Mouse (Mus musculus) C2C12 (cell line): Measurements from ENCODE around the gene Sf3a1. TPM values are rescaled to one million over a fixed set of nuclear protein-coding genes. Genes with fewer than 3 reads are reported as not detected.

Experiments used
- H3K27me3 ChIP-seq: one replicate; pipeline ENCODE4 v1.6.1; 2011; ENCODE audit not compliant: control insufficient read depth, insufficient read depth, insufficient read length
- H3K36me3 ChIP-seq: one replicate; pipeline ENCODE4 v1.6.1; 2011; ENCODE audit not compliant: control insufficient read depth, insufficient read depth
- H3K4me3 ChIP-seq: one replicate; pipeline ENCODE4 v1.5.1; 2011; ENCODE audit warnings: mild to moderate bottlenecking, control low read depth; ENCODE audit not compliant: poor library complexity, insufficient read depth, severe bottlenecking
- H3K79me2 ChIP-seq: one replicate; pipeline ENCODE4 v1.6.1; 2011; ENCODE audit not compliant: control insufficient read depth, insufficient read depth
- H3K79me3 ChIP-seq: one replicate; pipeline ENCODE4 v1.6.1; 2011; ENCODE audit warnings: low read depth, control low read depth
- H3ac ChIP-seq: one replicate; pipeline ENCODE3; 2011; ENCODE audit warnings: low read depth; ENCODE audit not compliant: control insufficient read depth, insufficient read length
- CEBPB ChIP-seq: IDR thresholded peaks from one replicate; pipeline ENCODE4 v1.6.1; 2011; ENCODE audit warnings: low read depth, mild to moderate bottlenecking, control low read depth, moderate library complexity
- CTCF ChIP-seq: IDR thresholded peaks from one replicate; pipeline ENCODE4 v1.5.1; 2011; ENCODE audit not compliant: control insufficient read depth, insufficient read depth, insufficient read length
- FOSL1 ChIP-seq: IDR thresholded peaks from one replicate; pipeline ENCODE4 v1.8.0; 2011; ENCODE audit warnings: mild to moderate bottlenecking, low read length; ENCODE audit not compliant: poor library complexity, insufficient read depth, severe bottlenecking
- MAX ChIP-seq: IDR thresholded peaks from one replicate; pipeline ENCODE4 v1.6.1; 2011; ENCODE audit warnings: mild to moderate bottlenecking, control low read depth
- MYOD1 ChIP-seq: IDR thresholded peaks from one replicate; pipeline ENCODE4 v1.6.1; 2011; ENCODE audit warnings: low read depth; ENCODE audit not compliant: control insufficient read depth, insufficient read length
- MYOG ChIP-seq: IDR thresholded peaks from one replicate; pipeline ENCODE4 v1.6.1; 2011; ENCODE audit not compliant: control insufficient read depth, insufficient read length; ENCODE audit errors: extremely low read depth
- USF1 ChIP-seq: IDR thresholded peaks from one replicate; pipeline ENCODE4 v1.6.1; 2011; ENCODE audit warnings: low read depth, mild to moderate bottlenecking, control low read depth, moderate library complexity
- polyA plus RNA-seq: library from polyadenylated mRNA; unstranded; fragments of >200 nt; fragmentation: generic; extraction: Trizol; gene quantifications from one replicate; pipeline ENCODE4 v1.2.1, GENCODE M21; 2012; ENCODE audit warnings: missing spikeins

Gene Sf3a1
- polyA plus RNA-seq, 1 experiment = 64.9 TPM

GRCm38 (mm10) chr11:4133450-4133849 lies 26.7 kb upstream of the Sf3a1 start:
- TF ChIP-seq MAX (no peak), USF1 (no peak), FOSL1 (no peak), MYOD1 (no peak), CEBPB (no peak), MYOG (no peak), CTCF (no peak)
- Histone ChIP-seq H3K36me3 (peaks cover 4% of the 10 kb centered on the region), H3K79me2 (peaks cover 16% of the 10 kb centered on the region), H3ac (no peak overlapping the region), H3K79me3 (peaks cover 4% of the 10 kb centered on the region), H3K4me3 (no peak overlapping the region), H3K27me3 (peaks cover 4% of the 10 kb centered on the region)

GRCm38 (mm10) chr11:4134400-4134799 lies 25.8 kb upstream of the Sf3a1 start:
- TF ChIP-seq FOSL1 (no peak), MYOG (no peak), CTCF (no peak), CEBPB (no peak), USF1 (no peak), MYOD1 (no peak), MAX (no peak)
- peaks cover 10% of the 10 kb centered on the region for H3K36me3 ChIP-seq

GRCm38 (mm10) chr11:4134986-4135935 lies 24.9 kb upstream of the Sf3a1 start, which contains the start of gene Rnf215:
Gene Rnf215 (plus strand): TSS chr11:4135202.
- Histone ChIP-seq H3K79me2 (peaks cover 16% of the 10 kb centered on the region), H3ac (peak within 1 kb of the TSS; percentile 67), H3K27me3 (peaks cover 4% of the 10 kb centered on the region), H3K4me3 (peak within 1 kb of the TSS; percentile 64), H3K79me3 (peaks cover 4% of the 10 kb centered on the region), H3K36me3 (peaks cover 10% of the 10 kb centered on the region)
- TF ChIP-seq CTCF = peak; percentile 69
- no peak for TF ChIP-seq FOSL1

More at GRCm38 (mm10) chr11:4134400-4134799, 25.8 kb upstream of the Sf3a1 start:
- peaks cover 4% of the 10 kb centered on the region for H3K79me3 ChIP-seq
- H3ac ChIP-seq = peak overlapping the region; percentile 61
- peak overlapping the region; percentile 64 for H3K4me3 ChIP-seq
- peaks cover 4% of the 10 kb centered on the region for H3K27me3 ChIP-seq
- peaks cover 16% of the 10 kb centered on the region for H3K79me2 ChIP-seq

- peaks cover 37% of the 10 kb centered on the region for H3K36me3 ChIP-seq
- TF ChIP-seq FOSL1 (no peak), MYOG (no peak), MYOD1 (no peak), USF1 (no peak), CTCF (no peak), CEBPB (no peak), MAX (no peak)
- no peaks in the 10 kb centered on the region for H3K27me3 ChIP-seq
- H3K4me3 ChIP-seq = no peak overlapping the region
- peaks cover 16% of the 10 kb centered on the region for H3K79me2 ChIP-seq
- H3K79me3 ChIP-seq = peaks cover 4% of the 10 kb centered on the region
- no peak overlapping the region for H3ac ChIP-seq
Observed at GRCm38 (mm10) chr11:4138964-4139363, 21.2 kb upstream of the Sf3a1 start.

- Histone ChIP-seq H3K79me2 (peaks cover 3% of the 10 kb centered on the region), H3ac (no peak overlapping the region), H3K79me3 (no peaks in the 10 kb centered on the region), H3K36me3 (peaks cover 37% of the 10 kb centered on the region), H3K4me3 (no peak overlapping the region), H3K27me3 (no peaks in the 10 kb centered on the region)
- no peak for TF ChIP-seq CEBPB
Observed at GRCm38 (mm10) chr11:4141505-4141904, 18.6 kb upstream of the Sf3a1 start.

- H3ac ChIP-seq = no peak overlapping the region
- H3K79me2 ChIP-seq = no peaks in the 10 kb centered on the region
- TF ChIP-seq MYOG (no peak), CEBPB (no peak), USF1 (no peak), MYOD1 (no peak), FOSL1 (no peak), CTCF (no peak), MAX (no peak)
- no peak overlapping the region for H3K4me3 ChIP-seq
- H3K36me3 ChIP-seq = peaks cover 37% of the 10 kb centered on the region
- no peaks in the 10 kb centered on the region for H3K27me3 ChIP-seq
- no peaks in the 10 kb centered on the region for H3K79me3 ChIP-seq
Observed at GRCm38 (mm10) chr11:4142352-4142751, 17.8 kb upstream of the Sf3a1 start.
